Mouse (Mus musculus): ENCODE measurements around the gene Wdr92.
A peak's percentile ranks its signal among the peaks of the same experiment; 100 is the strongest.

- TF ChIP-seq POLR2A (IDR thresholded peaks at IDR 0.05; ENCODE audit: control insufficient read depth in 1 of 2, insufficient read depth in 1 of 2, low read depth in 1 of 2, low read length in 2 of 2, poor library complexity in 1 of 2), result peak in 1 of 2 experiments; percentile 64; a peak in 2 of 4 replicates
- TF ChIP-seq USF2 (IDR thresholded peaks at IDR 0.05; ENCODE audit: borderline replicate concordance in 1 of 2, insufficient read depth in 1 of 2, low read depth in 1 of 2, low read length in 2 of 2), result no peak
- no peak for TF ChIP-seq CTCF (IDR thresholded peaks at IDR 0.05 in 2 of 3, conservative IDR thresholded peaks at IDR 0.05 in 1 of 3; ENCODE audit: control insufficient read depth in 1 of 3, insufficient read depth in 1 of 3, low read depth in 2 of 3, low read length in 3 of 3, poor library complexity in 1 of 3, severe bottlenecking in 1 of 3)
- TF ChIP-seq ETS1 (IDR thresholded peaks at IDR 0.05; ENCODE audit: low read depth, low read length), result peak; percentile 19; the same call in 1 of the 2 replicates
- TF ChIP-seq SIN3A (IDR thresholded peaks at IDR 0.05; ENCODE audit: low read length), result no peak
- TF ChIP-seq CHD2 (IDR thresholded peaks at IDR 0.05; ENCODE audit: low read length), result no peak
- TF ChIP-seq TBP (IDR thresholded peaks at IDR 0.05; ENCODE audit: low read depth, low read length), result 0 out of 2 replicates have a peak, but pooled peaks have one; percentile 38
- TF ChIP-seq TAL1 (IDR thresholded peaks at IDR 0.05; ENCODE audit: low read length), result no peak
- TF ChIP-seq KAT2A (conservative IDR thresholded peaks at IDR 0.05; ENCODE audit: low read depth, low read length), result no peak
- TF ChIP-seq JUND (IDR thresholded peaks at IDR 0.05; ENCODE audit: low read depth, low read length), result no peak
- no peak; the same call in 1 of the 2 replicates for TF ChIP-seq POLR2AphosphoS5 (IDR thresholded peaks at IDR 0.05; ENCODE audit: borderline replicate concordance, low read depth, low read length)
- no peak for TF ChIP-seq RAD21 (IDR thresholded peaks at IDR 0.05; ENCODE audit: low read depth, low read length)
- no peak for TF ChIP-seq MYC (IDR thresholded peaks at IDR 0.05; ENCODE audit: low read depth, low read length)
Observed at GRCm38 (mm10) chr11:17212141-17212495, 30.2 kb downstream of the Wdr92 start.
